Mouse (Mus musculus): ENCODE results near the gene Dclk3.

DNA sequence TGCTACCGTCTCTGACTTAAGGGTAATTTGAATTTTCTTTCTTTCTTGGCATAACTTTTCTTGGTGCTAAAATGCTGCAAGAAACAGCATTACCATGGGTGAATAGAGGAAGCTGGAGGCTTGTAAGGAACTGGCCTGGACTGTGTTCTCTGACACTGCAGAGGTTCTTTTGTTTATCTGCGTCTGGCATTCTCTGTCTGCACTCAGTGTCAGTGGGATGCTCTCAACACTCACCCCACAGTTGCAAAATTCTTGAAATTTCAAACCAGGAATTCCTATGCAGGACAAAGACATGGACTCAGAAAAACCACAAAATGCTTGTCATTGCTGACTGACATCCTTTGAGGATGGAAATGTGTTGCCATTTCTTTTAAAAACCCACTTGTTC, 9.5 kb upstream of the Dclk3 start:
- TF ChIP-seq CTCF (IDR thresholded peaks at IDR 0.05; ENCODE audit: borderline replicate concordance, insufficient read depth, low read depth, low read length) (no peak), POLR2A (IDR thresholded peaks at IDR 0.05; ENCODE audit: borderline replicate concordance, insufficient read depth, low read length) (no peak)
